Comparison of ENCODE assay signal across 8 mouse cellular contexts in genomic region chr16:33859988-33860700, GRCm38 (mm10). TPM values are rescaled to one million over a fixed set of nuclear protein-coding genes. Genes with fewer than 3 reads are reported as not detected.
A peak's percentile ranks its signal among the peaks of the same experiment; 100 is the strongest.
DNase-seq lines count a peak whose midpoint lies in the region; ATAC-seq and TF ChIP-seq lines count a peak whose summit lies in the region.

No protein-coding gene starts in this region.

- peaks cover 0 to 16% of the 10 kb centered on the region in 2 experiments; a peak in 2 of 4 replicates for H3K4me1 ChIP-seq in MEL (ENCODE audit: control insufficient read depth in 1 of 2, insufficient read depth in 2 of 2, low read length in 2 of 2)
- peaks cover 6% of the 10 kb centered on the region; the same call in 1 of the 2 replicates for H3K4me1 ChIP-seq in brown adipose tissue, adult 24 weeks (ENCODE audit: control insufficient read depth, insufficient read depth, insufficient read length, low read length)
- H3K4me1 ChIP-seq in lung, adult 2 months (ENCODE audit: control insufficient read depth, insufficient read depth, low read length) = no peaks in the 10 kb centered on the region

- WGBS in lung, adult 2 months = 45% methylated on average over 14 of the region's 14 CpGs

- H3K9ac ChIP-seq in MEL (ENCODE audit: control insufficient read depth, low read depth, low read length, poor library complexity, severe bottlenecking) = no peak overlapping the region

- no peak; the same call in 1 of the 2 replicates for TF ChIP-seq RAD21 in MEL (IDR thresholded peaks at IDR 0.05; ENCODE audit: low read depth, low read length)

- no peak for ATAC-seq in erythroblast, adult 5-6 weeks (replicated peaks; ENCODE audit: low FRiP score, poor library complexity, severe bottlenecking)

- H3K27me3 ChIP-seq in MEL (ENCODE audit: control insufficient read depth in 1 of 2, insufficient read depth in 2 of 2, low read length in 2 of 2) = no peaks in the 10 kb centered on the region

- peaks cover 0 to 4% of the 10 kb centered on the region in 2 experiments; a peak in 1 of 4 replicates for H3K36me3 ChIP-seq in MEL (ENCODE audit: control insufficient read depth in 1 of 2, insufficient read depth in 2 of 2, low read length in 2 of 2)

- no peaks in the 10 kb centered on the region for H3K79me2 ChIP-seq in MEL (ENCODE audit: control insufficient read depth, insufficient read depth, low read length, poor library complexity)

- TF ChIP-seq EP300 in MEL (IDR thresholded peaks at IDR 0.05; ENCODE audit: low read depth in 1 of 2, low read length in 2 of 2) = no peak

- H3K9me3 ChIP-seq in MEL (replicated peaks; ENCODE audit: insufficient read depth, low read length) = no peaks in the 10 kb centered on the region

- no peak overlapping the region for H3K4me3 ChIP-seq in MEL (ENCODE audit: control insufficient read depth in 1 of 2, insufficient read depth in 1 of 2, low read depth in 2 of 2, low read length in 2 of 2)
- H3K4me3 ChIP-seq in brown adipose tissue, adult 24 weeks (ENCODE audit: insufficient read depth, low read depth, low read length) = no peak overlapping the region
- no peak overlapping the region for H3K4me3 ChIP-seq in layer of hippocampus, adult 2 months
- no peak overlapping the region for H3K4me3 ChIP-seq in lung, adult 2 months (replicated peaks; ENCODE audit: extremely low read depth, low read depth, low read length)

- H3K27ac ChIP-seq in MEL (ENCODE audit: control insufficient read depth, low read depth, low read length) = no peak overlapping the region
- peak overlapping the region; percentile 6; the same call in 1 of the 2 replicates for H3K27ac ChIP-seq in brown adipose tissue, adult 24 weeks (replicated peaks; ENCODE audit: low read depth, low read length)
- H3K27ac ChIP-seq in layer of hippocampus, adult 2 months = peak overlapping the region; percentile 72

- TF ChIP-seq CTCF in MEL (IDR thresholded peaks at IDR 0.05 in 2 of 3, conservative IDR thresholded peaks at IDR 0.05 in 1 of 3; ENCODE audit: control insufficient read depth in 1 of 3, insufficient read depth in 1 of 3, low read depth in 2 of 3, low read length in 3 of 3, poor library complexity in 1 of 3, severe bottlenecking in 1 of 3) = peak in 2 of 3 experiments; percentile 17 to 32; a peak in 3 of 6 replicates
- peak; percentile 65 for TF ChIP-seq CTCF in layer of hippocampus, adult 2 months (conservative IDR thresholded peaks at IDR 0.05)
- peak; percentile 44; the same call in 1 of the 2 replicates for TF ChIP-seq CTCF in lung, adult 2 months (IDR thresholded peaks at IDR 0.05; ENCODE audit: insufficient read depth, low read length)

- no peak for TF ChIP-seq POLR2A in MEL (IDR thresholded peaks at IDR 0.05; ENCODE audit: control insufficient read depth in 1 of 2, insufficient read depth in 1 of 2, low read depth in 1 of 2, low read length in 2 of 2, poor library complexity in 1 of 2)
- TF ChIP-seq POLR2A in lung, adult 2 months (IDR thresholded peaks at IDR 0.05; ENCODE audit: borderline replicate concordance, extremely low read depth, low read depth, low read length) = no peak

- DNase-seq in MEL (ENCODE audit: low read depth, low spot score) = peak; percentile 36
- DNase-seq in frontal cortex, adult 2 months (ENCODE audit: extremely low spot score in 1 of 2, low spot score in 1 of 2) = peak; percentile 84 to 87
- DNase-seq in heart, postnatal 4 days = peak; percentile 88
- peak; percentile 78 to 90 for DNase-seq in layer of hippocampus, adult 2 months (ENCODE audit: low spot score in 2 of 2)
- DNase-seq in lung, adult 2 months = peak; percentile 25
- peak; percentile 68 to 77 for DNase-seq in right cerebral cortex, adult 2 months (ENCODE audit: low spot score in 2 of 2)

TF ChIP-seq in MEL, 35 proteins besides CTCF, POLR2A, EP300 and RAD21:
- TF ChIP-seq MYB (IDR thresholded peaks at IDR 0.05; ENCODE audit: low read depth, low read length) = no peak
- no peak for TF ChIP-seq BHLHE40 (IDR thresholded peaks at IDR 0.05; ENCODE audit: borderline replicate concordance, low read depth, low read length)
- no peak for TF ChIP-seq SIN3A (IDR thresholded peaks at IDR 0.05; ENCODE audit: low read length)
- TF ChIP-seq GABPA (IDR thresholded peaks at IDR 0.05; ENCODE audit: low read depth, low read length) = no peak
- TF ChIP-seq MXI1 (IDR thresholded peaks at IDR 0.05; ENCODE audit: low read depth, low read length) = no peak
- no peak for TF ChIP-seq ETS1 (IDR thresholded peaks at IDR 0.05; ENCODE audit: low read depth, low read length)
- TF ChIP-seq POLR2AphosphoS2 (IDR thresholded peaks at IDR 0.05; ENCODE audit: low read length) = no peak
- TF ChIP-seq GATA1 (IDR thresholded peaks at IDR 0.05; ENCODE audit: low read depth, low read length) = no peak
- TF ChIP-seq UBTF (IDR thresholded peaks at IDR 0.05; ENCODE audit: borderline replicate concordance, insufficient read depth, low read depth, low read length) = no peak
- TF ChIP-seq USF1 (IDR thresholded peaks at IDR 0.05; ENCODE audit: low read depth, low read length) = no peak
- no peak for TF ChIP-seq TBP (IDR thresholded peaks at IDR 0.05; ENCODE audit: low read depth, low read length)
- TF ChIP-seq ELF1 (IDR thresholded peaks at IDR 0.05; ENCODE audit: low read depth, low read length) = no peak
- TF ChIP-seq CHD2 (IDR thresholded peaks at IDR 0.05; ENCODE audit: low read length) = no peak
- TF ChIP-seq KAT2A (conservative IDR thresholded peaks at IDR 0.05; ENCODE audit: low read depth, low read length) = no peak
- TF ChIP-seq CHD1 (IDR thresholded peaks at IDR 0.05; ENCODE audit: low read depth, low read length) = no peak
- TF ChIP-seq NRF1 (IDR thresholded peaks at IDR 0.05; ENCODE audit: insufficient read depth, low read depth, low read length, poor library complexity, severe bottlenecking) = no peak
- TF ChIP-seq NELFE (IDR thresholded peaks at IDR 0.05; ENCODE audit: low read depth, low read length) = no peak
TF ChIP-seq in MEL: peak in this region for 0.

RNA-seq across cellular contexts. Expression of gene Itgb5, which starts 30.7 kb away (rescaled TPM):
- total RNA-seq in MEL (2012; rRNA removed) = 0.16 and 0.27 TPM in 2 replicates
- under 1 TPM in 1 of 2 experiments, not detected in 1; 0.58 TPM for polyA plus RNA-seq in MEL (2012; ENCODE audit: insufficient read depth in 1 of 2, insufficient read length in 2 of 2, low read depth in 1 of 2, low replicate concordance in 2 of 2, missing spikeins in 1 of 2)
- polyA plus RNA-seq in brown adipose tissue, adult 24 weeks (2012; ENCODE audit: insufficient read depth, insufficient read length, missing spikeins) = 42.1 and 53.4 TPM in 2 replicates
- polyA plus RNA-seq in frontal cortex, adult 2 months (2012; rRNA removed) = 36.6 and 42.4 TPM in 2 replicates
- 10 to 100 TPM; 70.1 to 76.9 TPM for total RNA-seq in heart, postnatal 4 days (2021)
- 10 to 100 TPM; 40.2 to 40.5 TPM for total RNA-seq in layer of hippocampus, adult 2 months (2021)
- 114 and 144 TPM in 2 replicates for polyA plus RNA-seq in lung, adult 2 months (2012; rRNA removed)
- total RNA-seq in erythroblast, adult 5-6 weeks (2015; ENCODE audit: low replicate concordance) = 4.6 and 25.6 TPM in 2 replicates
- 2.2 and 8.2 TPM in 2 replicates for total RNA-seq in erythroblast, adult 5-6 weeks (2017; ENCODE audit: low replicate concordance)

Comparison
In these comparisons a context has a peak if more than half of its experiments do, and no peak if none do; other contexts are left out.
1. DNase-seq: peak in every context shown above with its lines; median percentile 88 in heart, postnatal 4 days; 86 in frontal cortex, adult 2 months; 84 in layer of hippocampus, adult 2 months; 72 in right cerebral cortex, adult 2 months; 36 in MEL; 25 in lung, adult 2 months.